Mouse (Mus musculus): ENCODE measurements around the gene Srsf2. TPM values are rescaled to one million over a fixed set of nuclear protein-coding genes. Genes with fewer than 3 reads are reported as not detected.
A peak's percentile ranks its signal among the peaks of the same experiment; 100 is the strongest.

Srsf2 gene
- polyA plus RNA-seq, 1 experiment = 448 TPM

DNA sequence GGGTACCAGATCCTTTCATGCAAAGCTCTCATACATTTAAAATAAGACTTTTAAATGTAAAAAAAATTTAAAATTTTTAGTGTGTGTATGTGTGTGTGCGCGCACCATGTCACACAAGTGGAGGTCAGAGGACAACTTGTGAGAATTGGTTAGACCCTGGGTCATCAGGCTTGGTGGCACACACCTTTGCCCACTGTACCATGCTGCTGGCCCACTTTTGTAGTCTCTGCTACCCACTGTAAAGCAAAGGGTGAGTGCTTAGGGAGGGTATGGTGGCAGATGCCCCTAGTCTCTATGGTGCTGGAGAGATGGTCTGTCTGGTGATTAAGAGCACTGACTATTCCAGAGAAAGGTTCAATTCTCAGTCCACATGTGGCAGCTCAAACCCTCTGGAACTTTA is 29.6 kb downstream of the Srsf2 start:
- no peak for DNase-seq
- WGBS = 100% methylated on average over 2 of the region's 2 CpGs
- TF ChIP-seq POLR2A (IDR thresholded peaks at IDR 0.05; ENCODE audit: borderline replicate concordance, extremely low read depth, low read depth, low read length) (no peak), CTCF (IDR thresholded peaks at IDR 0.05; ENCODE audit: insufficient read depth, low read length) (no peak)
- Histone ChIP-seq H3K4me1 (ENCODE audit: control insufficient read depth, insufficient read depth, low read length) (peaks cover 35% of the 10 kb centered on the region), H3K4me3 (replicated peaks; ENCODE audit: extremely low read depth, low read depth, low read length) (no peak overlapping the region)

DNA sequence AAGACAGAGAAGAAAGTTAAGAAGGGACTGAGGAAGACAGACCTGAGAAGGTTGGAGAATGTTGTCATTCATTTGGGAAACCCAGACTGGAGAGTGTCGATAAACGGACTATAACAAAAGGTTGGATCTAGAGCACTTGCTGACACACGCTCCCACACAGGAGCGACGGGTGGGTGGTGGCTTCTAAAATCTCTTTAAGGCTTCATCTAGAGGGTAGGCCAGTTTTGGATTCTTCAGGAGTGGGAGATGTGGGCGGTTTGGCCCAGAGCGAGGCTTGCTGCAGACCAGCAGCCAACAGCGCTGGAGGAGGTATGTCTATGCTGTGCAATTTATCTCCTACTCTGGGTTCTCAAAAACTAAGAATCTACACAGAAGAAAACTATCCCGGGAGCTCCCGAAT is 30.3 kb downstream of the Srsf2 start:
- 65% methylated on average over 10 of the region's 10 CpGs for WGBS
- no peak for TF ChIP-seq CTCF (IDR thresholded peaks at IDR 0.05; ENCODE audit: insufficient read depth, low read length)
- TF ChIP-seq POLR2A (IDR thresholded peaks at IDR 0.05; ENCODE audit: borderline replicate concordance, extremely low read depth, low read depth, low read length) = no peak
- DNase-seq = no peak
- H3K4me1 ChIP-seq (ENCODE audit: control insufficient read depth, insufficient read depth, low read length) = peaks cover 34% of the 10 kb centered on the region
- H3K4me3 ChIP-seq (replicated peaks; ENCODE audit: extremely low read depth, low read depth, low read length) = no peak overlapping the region

DNA sequence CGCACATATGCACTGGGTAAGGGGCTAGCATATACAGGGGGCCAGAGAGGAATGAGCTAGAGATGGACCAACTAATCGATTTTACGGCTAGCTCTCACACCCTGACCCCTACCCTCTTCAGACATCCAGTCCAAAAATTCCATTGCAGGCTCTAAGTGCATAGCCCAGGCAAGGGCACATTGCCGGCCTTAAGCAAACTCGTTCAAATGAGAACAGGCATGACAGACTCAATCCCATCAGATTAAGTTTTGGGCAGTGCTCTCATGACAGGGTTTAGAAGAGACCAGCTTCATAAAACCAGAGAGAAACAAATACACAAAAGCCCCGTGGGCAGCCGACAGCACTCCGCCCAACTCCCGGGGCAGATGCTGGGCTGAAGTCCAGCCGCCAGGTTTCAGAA is 30.7 kb downstream of the Srsf2 start:
- Histone ChIP-seq H3K4me1 (ENCODE audit: control insufficient read depth, insufficient read depth, low read length) (peaks cover 34% of the 10 kb centered on the region), H3K4me3 (replicated peaks; ENCODE audit: extremely low read depth, low read depth, low read length) (no peak overlapping the region)
- TF ChIP-seq CTCF (IDR thresholded peaks at IDR 0.05; ENCODE audit: insufficient read depth, low read length) (no peak), POLR2A (IDR thresholded peaks at IDR 0.05; ENCODE audit: borderline replicate concordance, extremely low read depth, low read depth, low read length) (no peak)
- DNase-seq = no peak
- WGBS = 41% methylated on average over 10 of the region's 10 CpGs

DNA sequence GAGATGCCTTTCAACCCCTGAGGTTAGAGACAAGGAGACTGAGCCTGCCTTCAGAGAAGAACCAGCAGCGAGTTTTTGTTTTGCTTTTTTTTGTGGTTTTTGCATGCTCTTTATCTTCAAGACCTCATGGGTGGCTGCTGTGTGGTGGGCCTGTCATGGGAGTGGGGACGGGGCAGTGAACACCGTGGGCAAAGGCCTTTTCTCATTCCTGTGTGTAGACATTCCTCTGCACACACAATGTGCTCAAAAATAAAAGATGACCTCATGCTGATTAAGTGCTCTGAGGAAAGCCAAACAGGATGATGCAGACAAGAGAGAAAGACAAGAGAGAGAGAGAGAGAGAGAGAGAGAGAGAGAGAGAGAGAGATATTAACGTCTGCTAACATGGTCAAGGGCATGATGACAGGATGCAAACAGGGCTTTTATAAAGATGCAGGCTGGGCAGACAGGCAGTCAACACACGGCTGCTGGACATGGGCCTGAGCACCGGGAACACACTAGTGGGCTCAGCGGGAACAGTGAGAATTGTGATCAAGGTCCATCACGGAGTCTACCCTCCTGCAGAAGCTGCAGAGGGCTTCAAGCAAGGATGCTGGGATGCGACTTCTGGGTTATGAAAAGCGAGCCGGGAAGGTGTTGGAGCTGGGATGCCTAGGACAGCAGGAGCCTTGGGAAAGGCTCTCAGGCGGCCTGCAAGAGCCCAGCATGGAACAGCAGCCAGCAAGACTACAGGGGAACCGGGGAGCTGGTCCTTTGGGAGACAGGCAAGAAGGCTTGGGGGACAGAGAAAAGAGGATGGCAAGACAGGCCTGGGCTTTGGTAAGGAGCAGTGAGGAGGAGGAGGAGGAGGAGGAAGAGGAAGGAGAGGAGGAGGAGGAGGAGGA is 31.6 kb downstream of the Srsf2 start:
- H3K4me3 ChIP-seq (replicated peaks; ENCODE audit: extremely low read depth, low read depth, low read length) = peak overlapping the region; percentile 7
- TF ChIP-seq POLR2A (IDR thresholded peaks at IDR 0.05; ENCODE audit: borderline replicate concordance, extremely low read depth, low read depth, low read length) (peak; percentile 29; the same call in 1 of the 2 replicates), CTCF (IDR thresholded peaks at IDR 0.05; ENCODE audit: insufficient read depth, low read length) (no peak)
- peaks cover 37% of the 10 kb centered on the region for H3K4me1 ChIP-seq (ENCODE audit: control insufficient read depth, insufficient read depth, low read length)
- no peak for DNase-seq
- 36% methylated on average over 13 of the region's 13 CpGs for WGBS

DNA sequence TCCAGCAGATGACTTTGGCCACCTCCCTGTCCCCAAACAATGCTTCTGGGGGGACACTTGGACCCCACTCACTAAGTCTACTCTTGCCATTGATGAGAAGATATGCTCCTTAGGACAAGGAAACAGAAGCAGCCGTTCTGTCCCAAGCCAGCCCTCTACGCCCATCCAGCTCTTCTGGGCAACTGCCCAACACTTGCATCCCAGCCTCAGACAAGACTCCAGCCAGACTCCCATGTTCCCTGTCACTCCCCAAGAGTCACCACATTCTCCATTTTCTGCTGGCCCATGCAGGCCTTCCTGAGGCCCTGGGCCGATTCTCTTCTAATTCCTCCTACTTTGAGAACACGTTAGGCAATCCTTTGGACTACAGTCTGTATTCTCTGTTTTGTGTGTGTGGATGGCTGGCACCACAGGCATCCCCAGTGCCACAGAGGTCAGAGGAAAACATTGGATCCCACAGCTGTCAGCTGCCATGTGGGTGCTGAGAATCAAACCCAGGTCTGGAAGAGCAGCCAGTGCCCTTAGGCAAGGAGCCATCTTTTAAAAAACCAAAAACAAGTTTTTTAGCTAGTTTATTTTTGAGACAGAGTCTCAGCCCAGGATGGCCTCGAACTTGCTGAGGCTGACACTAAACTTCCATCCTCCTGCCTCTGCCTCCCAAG is 32.8 kb downstream of the Srsf2 start:
- Histone ChIP-seq H3K4me3 (replicated peaks; ENCODE audit: extremely low read depth, low read depth, low read length) (no peak overlapping the region), H3K4me1 (ENCODE audit: control insufficient read depth, insufficient read depth, low read length) (peaks cover 37% of the 10 kb centered on the region)
- 49% methylated on average over 5 of the region's 5 CpGs for WGBS
- DNase-seq = no peak
- no peak for TF ChIP-seq CTCF (IDR thresholded peaks at IDR 0.05; ENCODE audit: insufficient read depth, low read length)
- no peak for TF ChIP-seq POLR2A (IDR thresholded peaks at IDR 0.05; ENCODE audit: borderline replicate concordance, extremely low read depth, low read depth, low read length)

DNA sequence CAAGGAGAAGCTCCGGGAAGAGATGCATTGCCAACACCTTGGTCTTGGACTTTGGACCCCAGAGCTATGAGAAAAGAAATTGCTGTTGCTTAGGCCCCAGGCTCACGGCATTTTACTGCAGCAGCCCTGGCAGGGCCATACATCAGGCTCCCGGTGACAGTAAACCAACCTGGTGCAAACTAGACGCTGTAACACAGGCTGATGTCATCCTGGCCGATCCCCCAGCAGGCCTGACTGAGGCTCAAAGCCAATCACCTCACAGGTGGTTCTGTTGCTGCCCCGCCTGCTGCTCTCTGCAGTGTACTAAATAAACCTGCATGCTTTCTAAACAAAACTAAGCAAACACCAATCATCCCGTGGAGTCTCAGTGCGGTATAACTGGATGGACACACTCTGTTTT is 34.2 kb downstream of the Srsf2 start:
- Histone ChIP-seq H3K4me3 (replicated peaks; ENCODE audit: extremely low read depth, low read depth, low read length) (no peak overlapping the region), H3K4me1 (ENCODE audit: control insufficient read depth, insufficient read depth, low read length) (peaks cover 45% of the 10 kb centered on the region)
- TF ChIP-seq POLR2A (IDR thresholded peaks at IDR 0.05; ENCODE audit: borderline replicate concordance, extremely low read depth, low read depth, low read length) = no peak
- no peak for TF ChIP-seq CTCF (IDR thresholded peaks at IDR 0.05; ENCODE audit: insufficient read depth, low read length)
- no peak for DNase-seq
- WGBS = 47% methylated on average over 8 of the region's 8 CpGs

DNA sequence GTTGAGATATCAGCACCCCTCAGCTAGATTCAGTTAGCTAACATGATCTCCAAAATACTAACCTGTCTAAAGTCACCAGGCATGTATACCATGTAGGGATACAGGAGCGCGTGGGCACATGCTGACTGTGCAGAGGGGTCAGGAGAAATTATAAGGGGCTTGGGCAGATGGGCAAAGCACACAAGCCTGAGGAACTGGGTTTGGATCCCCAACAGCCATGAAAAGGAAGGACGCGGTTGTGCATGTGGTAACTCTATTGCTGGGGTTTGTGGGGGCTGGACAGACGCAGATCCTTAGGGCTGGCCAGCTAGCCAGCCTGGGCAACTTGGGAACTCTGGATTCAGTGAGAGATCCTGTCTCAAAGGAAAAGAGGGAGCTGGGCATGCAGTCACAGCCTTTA is 35.3 kb downstream of the Srsf2 start:
- Histone ChIP-seq H3K4me1 (ENCODE audit: control insufficient read depth, insufficient read depth, low read length) (peaks cover 57% of the 10 kb centered on the region), H3K4me3 (replicated peaks; ENCODE audit: extremely low read depth, low read depth, low read length) (no peak overlapping the region)
- 91% methylated on average over 5 of the region's 5 CpGs for WGBS
- TF ChIP-seq CTCF (IDR thresholded peaks at IDR 0.05; ENCODE audit: insufficient read depth, low read length) (no peak), POLR2A (IDR thresholded peaks at IDR 0.05; ENCODE audit: borderline replicate concordance, extremely low read depth, low read depth, low read length) (no peak)
- DNase-seq = no peak

DNA sequence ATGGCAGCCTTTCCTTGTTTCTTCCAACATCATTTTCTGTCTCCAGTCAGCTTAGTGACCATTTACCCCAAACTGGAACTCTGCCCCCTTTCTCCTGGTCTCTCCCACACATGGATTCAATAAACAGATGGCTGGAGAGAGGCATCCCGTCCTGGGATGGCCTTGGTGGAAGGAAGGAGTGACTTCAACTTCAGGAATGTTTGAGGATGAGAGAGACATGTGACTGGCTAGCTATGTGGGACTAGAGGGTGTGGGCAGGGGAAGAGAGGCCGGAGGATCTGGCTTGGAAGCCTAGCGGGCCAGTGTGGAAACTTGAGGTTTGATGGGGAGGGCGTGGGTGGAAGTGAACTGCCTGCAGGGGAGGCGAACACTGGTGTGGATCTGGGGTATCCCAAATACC is 36.1 kb downstream of the Srsf2 start:
- TF ChIP-seq CTCF (IDR thresholded peaks at IDR 0.05; ENCODE audit: insufficient read depth, low read length) = no peak
- TF ChIP-seq POLR2A (IDR thresholded peaks at IDR 0.05; ENCODE audit: borderline replicate concordance, extremely low read depth, low read depth, low read length) = no peak
- Histone ChIP-seq H3K4me3 (replicated peaks; ENCODE audit: extremely low read depth, low read depth, low read length) (no peak overlapping the region), H3K4me1 (ENCODE audit: control insufficient read depth, insufficient read depth, low read length) (peaks cover 52% of the 10 kb centered on the region)
- DNase-seq = no peak
- WGBS = 37% methylated on average over 5 of the region's 5 CpGs

DNA sequence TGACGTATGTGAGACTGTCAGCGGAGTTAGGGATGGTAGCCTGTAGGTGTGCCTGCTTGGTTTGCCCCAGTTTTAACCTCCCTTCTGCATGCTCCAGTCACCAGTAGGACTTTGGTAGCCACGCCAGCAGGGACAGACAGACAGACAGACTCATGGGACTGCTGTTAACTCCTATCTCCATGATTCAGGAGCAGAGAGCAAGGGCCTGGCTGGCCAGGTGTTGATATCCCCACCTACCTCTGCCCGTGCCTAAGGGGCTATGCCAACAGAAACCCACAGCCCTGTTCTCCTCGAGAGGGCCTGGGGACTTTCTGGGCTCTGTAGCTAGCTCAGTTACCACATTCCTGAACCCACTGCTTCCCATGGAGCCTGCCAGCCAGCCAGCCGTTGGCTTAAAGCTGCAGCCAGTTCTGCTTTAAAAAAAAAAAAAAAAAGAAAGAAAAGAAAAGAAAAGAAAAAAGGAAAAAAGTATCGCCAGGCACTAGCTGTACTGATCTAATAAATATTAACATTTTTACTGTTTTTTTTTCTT is 37.9 kb downstream of the Srsf2 start:
- Histone ChIP-seq H3K4me1 (ENCODE audit: control insufficient read depth, insufficient read depth, low read length) (peaks cover 40% of the 10 kb centered on the region), H3K4me3 (replicated peaks; ENCODE audit: extremely low read depth, low read depth, low read length) (no peak overlapping the region)
- TF ChIP-seq CTCF (IDR thresholded peaks at IDR 0.05; ENCODE audit: insufficient read depth, low read length) = no peak
- no peak; the same call in 1 of the 2 replicates for TF ChIP-seq POLR2A (IDR thresholded peaks at IDR 0.05; ENCODE audit: borderline replicate concordance, extremely low read depth, low read depth, low read length)
- DNase-seq = no peak
- WGBS = 34% methylated on average over 7 of the region's 7 CpGs

Data from lung, adult 2 months (tissue).